Mouse (Mus musculus): ENCODE results near the gene Pex14.
A peak's percentile ranks its signal among the peaks of the same experiment; 100 is the strongest.
"Not testable (repeated sequence)": the region's sequence is repeated elsewhere in the genome, so short reads cannot be mapped to it uniquely, and the experiment has no call there.

Pex14 gene

GRCm38 (mm10) chr4:149099369-149100017 is at the start of gene Pex14:
TSS of gene Pex14 (minus strand) at chr4:149099876.
- DNase-seq (ENCODE audit: low spot score), result peak; percentile 96

GRCm38 (mm10) chr4:149149196-149149595 is 49.5 kb upstream of the Pex14 start:
- no peak for DNase-seq (ENCODE audit: low spot score)

GRCm38 (mm10) chr4:149148084-149148483 is 48.4 kb upstream of the Pex14 start:
- DNase-seq (ENCODE audit: low spot score), result no peak

- DNase-seq (ENCODE audit: low spot score), result no peak
These were observed 47.9 kb upstream of the Pex14 start for GRCm38 (mm10) chr4:149147528-149147927.

GRCm38 (mm10) chr4:149145151-149145550 is 45.5 kb upstream of the Pex14 start:
- DNase-seq (ENCODE audit: low spot score), result no peak

GRCm38 (mm10) chr4:149144459-149144858 is 44.8 kb upstream of the Pex14 start:
- peak; percentile 96 for DNase-seq (ENCODE audit: low spot score)

- no peak for DNase-seq (ENCODE audit: low spot score)
These were observed 43.9 kb upstream of the Pex14 start for GRCm38 (mm10) chr4:149143594-149143993.

- no peak for DNase-seq (ENCODE audit: low spot score)
These were observed 38.8 kb upstream of the Pex14 start for GRCm38 (mm10) chr4:149138515-149138914.

- DNase-seq (ENCODE audit: low spot score), result peak; percentile 96
These were observed 37.5 kb upstream of the Pex14 start, which contains the start of gene Cenps for GRCm38 (mm10) chr4:149136982-149137770. TSS of gene Cenps (minus strand) at chr4:149137629.

GRCm38 (mm10) chr4:149136116-149136850 is 36.6 kb upstream of the Pex14 start:
- no peak for DNase-seq (ENCODE audit: low spot score)

GRCm38 (mm10) chr4:149133395-149133794 is 33.7 kb upstream of the Pex14 start:
- no peak for DNase-seq (ENCODE audit: low spot score)

- no peak for DNase-seq (ENCODE audit: low spot score)
These were observed 32.3 kb upstream of the Pex14 start for GRCm38 (mm10) chr4:149131789-149132565.

- no peak for DNase-seq (ENCODE audit: low spot score)
These were observed 31.5 kb upstream of the Pex14 start for GRCm38 (mm10) chr4:149131021-149131752.

- no peak for DNase-seq (ENCODE audit: low spot score)
These were observed 28.8 kb upstream of the Pex14 start for GRCm38 (mm10) chr4:149128467-149128866.

- DNase-seq (ENCODE audit: low spot score), result no peak
These were observed 27.0 kb upstream of the Pex14 start, which contains the start of gene Cort for GRCm38 (mm10) chr4:149126663-149127062. TSS of gene Cort (minus strand) at chr4:149126763.

- no peak for DNase-seq (ENCODE audit: low spot score)
These were observed 26.4 kb upstream of the Pex14 start for GRCm38 (mm10) chr4:149126115-149126509.

- no peak for DNase-seq (ENCODE audit: low spot score)
These were observed 25.9 kb upstream of the Pex14 start for GRCm38 (mm10) chr4:149125341-149126114.

GRCm38 (mm10) chr4:149123432-149123831 is 23.8 kb upstream of the Pex14 start:
- DNase-seq (ENCODE audit: low spot score), result no peak

GRCm38 (mm10) chr4:149119978-149120562 is 20.4 kb upstream of the Pex14 start:
- not testable (repeated sequence) for DNase-seq (ENCODE audit: low spot score)

Measured in embryo, embryonic 10.5 days (tissue).